Mouse (Mus musculus): ENCODE data around the gene Gm4181. TPM values are rescaled to one million over a fixed set of nuclear protein-coding genes. Genes with fewer than 3 reads are reported as not detected.
"Not testable (repeated sequence)": the region's sequence is repeated elsewhere in the genome, so short reads cannot be mapped to it uniquely, and the experiment has no call there.

Gene Gm4181
- polyA plus RNA-seq (2015; fragmentation: Nextera tagmentation; extraction: Ambion mirVana), result not detected in 2 replicates

DNA sequence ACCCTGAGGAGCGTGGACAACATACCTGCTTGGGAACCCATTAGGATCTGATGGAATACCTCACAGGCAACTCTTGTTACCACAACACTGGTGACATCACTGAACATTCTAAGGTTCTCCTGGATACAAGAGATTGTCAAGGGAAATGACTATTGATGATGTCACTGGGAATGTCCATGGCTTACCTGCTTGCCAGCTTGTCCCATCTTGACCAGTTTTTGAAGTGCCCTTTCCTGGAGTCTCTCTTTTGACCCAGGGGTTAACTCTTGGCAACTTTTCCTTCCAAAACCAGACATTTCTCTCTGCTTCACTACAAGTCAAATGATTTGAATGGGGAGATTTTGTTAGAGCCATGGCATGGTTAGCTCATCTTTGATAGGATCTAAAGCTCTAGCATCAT, at the start of gene Gm4181:
Gene Gm4181, minus strand, starts transcription at position 101 of the 400 bp plus-strand sequence.
- H3K9ac ChIP-seq (ENCODE audit: low read depth, low read length); H3K4me2 ChIP-seq (replicated peaks; ENCODE audit: low read depth); H3K4me3 ChIP-seq (ENCODE audit: low read depth, low read length); H3K27me3 ChIP-seq (replicated peaks; ENCODE audit: control insufficient read depth, insufficient read depth, low read length); H3K36me3 ChIP-seq (ENCODE audit: control insufficient read depth, insufficient read depth); H3K4me1 ChIP-seq (replicated peaks; ENCODE audit: control insufficient read depth, insufficient read depth, low read length); H3K27ac ChIP-seq (ENCODE audit: low read depth, low read length); ATAC-seq; H3K9me3 ChIP-seq (ENCODE audit: control insufficient read depth): not testable (repeated sequence)
- WGBS, result 69% methylated on average over 1 of the region's 1 CpGs

DNA sequence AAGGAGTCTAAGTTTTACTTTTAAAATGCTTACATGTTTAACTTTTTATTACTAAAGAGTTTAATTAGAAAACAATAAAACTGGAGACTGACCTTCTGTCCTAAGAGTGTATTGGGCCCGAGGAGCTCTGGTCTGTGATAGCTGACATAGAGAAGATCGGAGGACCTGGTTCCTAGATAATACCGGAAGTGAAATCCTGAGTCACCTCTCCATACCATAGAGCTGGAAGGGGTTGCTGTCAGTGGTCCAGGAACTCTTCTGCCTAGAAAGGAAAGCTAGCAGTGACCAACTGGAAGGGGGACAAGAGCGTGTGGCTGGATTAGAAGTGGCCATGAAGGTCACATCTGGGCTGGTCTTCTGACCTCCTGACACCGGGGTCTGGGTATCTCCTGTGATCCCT, 41.8 kb upstream of the Gm4181 start:
- Histone ChIP-seq H3K9me3 (ENCODE audit: control insufficient read depth) (no peaks in the 10 kb centered on the region), H3K9ac (ENCODE audit: low read depth, low read length) (no peak overlapping the region), H3K27ac (ENCODE audit: low read depth, low read length) (no peak overlapping the region), H3K4me2 (replicated peaks; ENCODE audit: low read depth) (no peak overlapping the region), H3K4me3 (ENCODE audit: low read depth, low read length) (no peak overlapping the region), H3K27me3 (replicated peaks; ENCODE audit: control insufficient read depth, insufficient read depth, low read length) (no peaks in the 10 kb centered on the region), H3K4me1 (replicated peaks; ENCODE audit: control insufficient read depth, insufficient read depth, low read length) (no peaks in the 10 kb centered on the region), H3K36me3 (ENCODE audit: control insufficient read depth, insufficient read depth) (no peaks in the 10 kb centered on the region)
- no peak for TF ChIP-seq CTCF (IDR thresholded peaks at IDR 0.05; ENCODE audit: low read depth)
- 82% methylated on average over 5 of the region's 5 CpGs for WGBS
- ATAC-seq, result no peak

DNA sequence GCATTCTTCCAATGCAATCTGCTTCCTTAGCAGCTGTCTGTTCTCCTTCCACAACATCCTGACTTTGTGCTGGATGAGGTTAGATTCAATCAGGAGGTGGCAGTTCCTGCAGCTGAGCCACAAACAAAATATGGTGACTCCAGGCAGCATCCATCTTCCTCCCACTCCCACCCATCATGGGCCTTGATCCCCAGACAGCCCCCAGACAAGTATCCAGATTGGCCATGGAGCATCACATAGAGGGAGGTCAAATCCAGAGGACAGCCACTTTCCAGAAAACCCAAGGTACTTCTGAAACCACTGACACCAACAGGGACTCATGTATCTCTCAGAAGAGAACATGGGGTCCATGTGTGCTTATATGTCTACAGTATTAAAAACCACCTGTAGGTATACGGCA, 3.0 kb downstream of the Gm4181 start:
- not testable (repeated sequence) for H3K4me2 ChIP-seq (replicated peaks; ENCODE audit: low read depth); H3K36me3 ChIP-seq (ENCODE audit: control insufficient read depth, insufficient read depth); H3K9ac ChIP-seq (ENCODE audit: low read depth, low read length); H3K27me3 ChIP-seq (replicated peaks; ENCODE audit: control insufficient read depth, insufficient read depth, low read length); ATAC-seq; H3K4me1 ChIP-seq (replicated peaks; ENCODE audit: control insufficient read depth, insufficient read depth, low read length); H3K4me3 ChIP-seq (ENCODE audit: low read depth, low read length); H3K9me3 ChIP-seq (ENCODE audit: control insufficient read depth); H3K27ac ChIP-seq (ENCODE audit: low read depth, low read length)
- 91% methylated on average over 1 of the region's 1 CpGs for WGBS

DNA sequence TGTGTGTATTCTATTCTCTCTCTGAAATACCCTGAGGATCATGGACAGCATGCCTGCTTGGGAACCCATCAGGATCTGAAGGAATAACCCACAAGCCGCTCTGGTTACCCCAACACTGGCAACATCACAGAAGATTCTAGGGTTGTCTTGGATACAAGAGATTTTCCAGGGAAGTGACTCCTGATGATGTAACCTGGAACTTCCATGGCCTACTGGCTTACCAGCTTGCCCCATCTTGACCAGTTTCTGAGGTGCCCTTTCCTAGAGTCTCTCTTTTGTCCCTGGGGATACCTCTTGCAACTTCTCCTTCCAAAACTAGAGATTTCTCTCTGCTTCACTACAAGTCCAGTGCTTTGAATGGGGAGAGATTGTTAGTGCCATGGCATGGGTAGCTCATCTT, 24.3 kb downstream of the Gm4181 start, which contains the start of gene Gm17078:
Gene Gm17078, minus strand, starts transcription at position 101 of the 400 bp plus-strand sequence.
- Histone ChIP-seq H3K4me3 (ENCODE audit: low read depth, low read length) (no peak within 1 kb of the TSS), H3K9me3 (ENCODE audit: control insufficient read depth) (no peaks in the 10 kb centered on the region), H3K36me3 (ENCODE audit: control insufficient read depth, insufficient read depth) (no peaks in the 10 kb centered on the region), H3K27me3 (replicated peaks; ENCODE audit: control insufficient read depth, insufficient read depth, low read length) (no peaks in the 10 kb centered on the region), H3K4me1 (replicated peaks; ENCODE audit: control insufficient read depth, insufficient read depth, low read length) (no peaks in the 10 kb centered on the region), H3K9ac (ENCODE audit: low read depth, low read length) (no peak within 1 kb of the TSS), H3K27ac (ENCODE audit: low read depth, low read length) (no peak within 1 kb of the TSS), H3K4me2 (replicated peaks; ENCODE audit: low read depth) (no peak within 1 kb of the TSS)
- no peak for TF ChIP-seq CTCF (IDR thresholded peaks at IDR 0.05; ENCODE audit: low read depth)
- 82% methylated on average over 1 of the region's 1 CpGs for WGBS
- no peak for ATAC-seq

DNA sequence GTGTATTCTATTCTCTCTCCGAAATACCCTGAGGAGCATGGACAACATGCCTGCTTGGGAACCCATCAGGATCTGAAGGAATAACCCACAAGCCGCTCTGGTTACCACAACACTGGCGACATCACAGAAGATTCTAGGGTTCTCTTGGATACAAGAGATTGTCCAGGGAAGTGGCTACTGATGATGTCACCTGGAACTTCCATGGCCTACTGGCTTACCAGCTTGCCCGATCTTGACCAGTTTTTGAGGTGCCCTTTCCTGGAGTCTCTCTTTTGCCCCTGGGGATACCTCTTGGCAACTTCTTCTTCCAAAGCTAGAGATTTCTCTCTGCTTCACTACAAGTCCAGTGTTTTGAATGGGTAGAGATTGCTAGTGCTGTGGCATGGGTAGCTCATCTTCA, 43.4 kb downstream of the Gm4181 start, which contains the start of gene Gm17174:
Gene Gm17174, minus strand, starts transcription at position 101 of the 400 bp plus-strand sequence.
- WGBS, result 94% methylated on average over 4 of the region's 4 CpGs
- H3K27ac ChIP-seq (ENCODE audit: low read depth, low read length); H3K4me1 ChIP-seq (replicated peaks; ENCODE audit: control insufficient read depth, insufficient read depth, low read length); H3K9ac ChIP-seq (ENCODE audit: low read depth, low read length); H3K27me3 ChIP-seq (replicated peaks; ENCODE audit: control insufficient read depth, insufficient read depth, low read length); ATAC-seq; H3K4me2 ChIP-seq (replicated peaks; ENCODE audit: low read depth); H3K4me3 ChIP-seq (ENCODE audit: low read depth, low read length); H3K36me3 ChIP-seq (ENCODE audit: control insufficient read depth, insufficient read depth); H3K9me3 ChIP-seq (ENCODE audit: control insufficient read depth): not testable (repeated sequence)

Other genes with a start within 250 kb of the Gm4181 start
- not detected in 2 replicates for gene Vmn2r88, start 224.8 kb downstream of the Gm4181 start, polyA plus RNA-seq (2015; fragmentation: Nextera tagmentation; extraction: Ambion mirVana)
- gene Vmn2r89, start 183.8 kb downstream of the Gm4181 start, polyA plus RNA-seq (2015; fragmentation: Nextera tagmentation; extraction: Ambion mirVana), result not detected in 2 replicates
- gene Gm5622, start 82.9 kb downstream of the Gm4181 start, polyA plus RNA-seq (2015; fragmentation: Nextera tagmentation; extraction: Ambion mirVana), result not detected in 2 replicates
- gene Gm17175, start 61.6 kb downstream of the Gm4181 start, polyA plus RNA-seq (2015; fragmentation: Nextera tagmentation; extraction: Ambion mirVana), result not detected in 2 replicates
- not detected in 2 replicates for gene Gm17174, start 43.5 kb downstream of the Gm4181 start, polyA plus RNA-seq (2015; fragmentation: Nextera tagmentation; extraction: Ambion mirVana)
- gene Gm17078, start 24.4 kb downstream of the Gm4181 start, polyA plus RNA-seq (2015; fragmentation: Nextera tagmentation; extraction: Ambion mirVana), result not detected in 2 replicates
- not detected in 2 replicates for gene Gm17079, start 59.8 kb upstream of the Gm4181 start, polyA plus RNA-seq (2015; fragmentation: Nextera tagmentation; extraction: Ambion mirVana)
- not detected in 2 replicates for gene Gm5800, start 81.5 kb upstream of the Gm4181 start, polyA plus RNA-seq (2015; fragmentation: Nextera tagmentation; extraction: Ambion mirVana)
- 7.2 and 12.3 TPM in 2 replicates for gene Ang4, start 137.9 kb upstream of the Gm4181 start, polyA plus RNA-seq (2015; fragmentation: Nextera tagmentation; extraction: Ambion mirVana)
- not detected in 2 replicates for gene AY358078, start 164.4 kb upstream of the Gm4181 start, polyA plus RNA-seq (2015; fragmentation: Nextera tagmentation; extraction: Ambion mirVana)
- not detected in 2 replicates for gene Ear6, start 218.0 kb upstream of the Gm4181 start, polyA plus RNA-seq (2015; fragmentation: Nextera tagmentation; extraction: Ambion mirVana)
- 16.9 and 19.7 TPM in 2 replicates for gene Mettl17, start 249.2 kb upstream of the Gm4181 start, polyA plus RNA-seq (2015; fragmentation: Nextera tagmentation; extraction: Ambion mirVana)

All from intestine, postnatal 0 days (tissue).